Mouse (Mus musculus): ENCODE results near the gene Kcnk7.

DNA sequence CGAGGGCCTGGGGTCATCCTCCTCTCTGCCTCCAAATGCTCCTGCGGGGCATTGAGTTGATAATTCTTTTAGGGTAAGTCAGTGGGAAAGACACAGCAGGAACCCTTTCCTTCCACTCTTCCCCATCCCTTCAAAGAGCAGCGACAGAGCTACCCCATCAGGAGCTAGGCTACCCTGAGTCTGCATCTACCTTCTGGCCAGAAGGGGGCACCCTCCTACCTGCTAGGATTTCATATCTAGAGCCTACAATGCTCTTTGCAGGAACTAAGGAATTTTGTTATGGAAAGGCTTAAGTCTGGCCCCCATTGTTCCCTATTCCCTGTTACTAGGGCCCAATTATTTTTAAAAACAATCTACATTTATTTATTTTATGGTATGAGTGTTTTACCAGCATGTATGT is 7.1 kb downstream of the Kcnk7 start:
- TF ChIP-seq CTCF (IDR thresholded peaks at IDR 0.05; ENCODE audit: borderline replicate concordance, control insufficient read depth, extremely low read depth, insufficient read depth, low read length, poor library complexity) (no peak), POLR2A (IDR thresholded peaks at IDR 0.05; ENCODE audit: control insufficient read depth, extremely low read depth, insufficient read depth, low read length, poor library complexity) (no peak)

Measured in thymus, adult 2 months (tissue).